Comparison of ENCODE assay signal across 8 mouse cellular contexts in genomic region chr1:136625019-136625895, GRCm38 (mm10). TPM values are rescaled to one million over a fixed set of nuclear protein-coding genes. Genes with fewer than 3 reads are reported as not detected.
DNase-seq lines count a peak whose midpoint lies in the region; ATAC-seq and TF ChIP-seq lines count a peak whose summit lies in the region.

No protein-coding gene starts in this region.

- intact Hi-C loops in gastrocnemius, adult 2 months (cut with DNase I) = loop anchor here (5.0 to 10.0 kb wide), 4 partner anchors 57 to 1990 kb away; no protein-coding TSS in a partner anchor
- intact Hi-C loops in left cerebral cortex, postnatal 14 days (cut with DNase I) = loop anchor here (5.0 to 10.0 kb wide), 3 partner anchors 73 to 490 kb away; partner anchors contain the start of gene Kif21b

- peak overlapping the region; percentile 98 for H3K9ac ChIP-seq in hindbrain, postnatal 0 days (replicated peaks; ENCODE audit: low read length)

- H3K9me3 ChIP-seq in hindbrain, postnatal 0 days (ENCODE audit: low read length) = no peaks in the 10 kb centered on the region
- no peaks in the 10 kb centered on the region for H3K9me3 ChIP-seq in megakaryocyte, embryonic 14.5 days

- H3K4me3 ChIP-seq in gastrocnemius, adult 2 months = peak overlapping the region; percentile 97
- H3K4me3 ChIP-seq in hindbrain, postnatal 0 days (ENCODE audit: low read length) = peak overlapping the region; percentile 89
- peak overlapping the region; percentile 96 for H3K4me3 ChIP-seq in megakaryocyte, embryonic 14.5 days (replicated peaks)

- H3K27ac ChIP-seq in gastrocnemius, adult 2 months = peak overlapping the region; percentile 94
- peak overlapping the region; percentile 98 for H3K27ac ChIP-seq in hindbrain, postnatal 0 days

- peak; percentile 17; the same call in 1 of the 2 replicates for ATAC-seq in common myeloid progenitor, adult 5-6 weeks (replicated peaks; ENCODE audit: low read depth, poor library complexity, severe bottlenecking)
- ATAC-seq in hindbrain, postnatal 0 days = peak; percentile 67
- ATAC-seq in monocyte, adult 5-6 weeks (replicated peaks; ENCODE audit: insufficient number of reproducible peaks, low FRiP score, low TSS enrichment, poor library complexity, severe bottlenecking) = no peak

- peak overlapping the region; percentile 75 for H3K4me2 ChIP-seq in hindbrain, postnatal 0 days (ENCODE audit: low read depth, low read length)

- DNase-seq in adrenal gland, adult (ENCODE audit: inconsistent age in 2 of 2, low spot score in 1 of 2) = peak; percentile 69 to 88
- DNase-seq in gastrocnemius, adult 2 months = peak; percentile 63
- DNase-seq in hindbrain, postnatal 0 days (ENCODE audit: low spot score) = peak; percentile 53
- DNase-seq in left cerebral cortex, postnatal 14 days (ENCODE audit: low spot score in 2 of 2) = peak; percentile 29 to 39
- DNase-seq in right cerebral cortex, postnatal 4 days = peak; percentile 56

- H3K4me1 ChIP-seq in hindbrain, postnatal 0 days (ENCODE audit: insufficient read depth, low read length) = peaks cover 29% of the 10 kb centered on the region
- H3K4me1 ChIP-seq in megakaryocyte, embryonic 14.5 days = peaks cover 43% of the 10 kb centered on the region

- under 1% methylated on average over 78 of the region's 92 CpGs for WGBS in hindbrain, postnatal 0 days

- H3K27me3 ChIP-seq in hindbrain, postnatal 0 days (ENCODE audit: insufficient read depth, low read length) = no peaks in the 10 kb centered on the region
- no peaks in the 10 kb centered on the region for H3K27me3 ChIP-seq in megakaryocyte, embryonic 14.5 days (replicated peaks)

- peaks cover 8% of the 10 kb centered on the region; the same call in 1 of the 2 replicates for H3K36me3 ChIP-seq in hindbrain, postnatal 0 days (ENCODE audit: insufficient read depth, low read length)
- H3K36me3 ChIP-seq in megakaryocyte, embryonic 14.5 days (replicated peaks; ENCODE audit: low read length) = peaks cover 37% of the 10 kb centered on the region

- peak; percentile 3; the same call in 1 of the 2 replicates for TF ChIP-seq CTCF in gastrocnemius, adult 2 months (IDR thresholded peaks at IDR 0.05)
- TF ChIP-seq CTCF in hindbrain, postnatal 0 days (IDR thresholded peaks at IDR 0.05; ENCODE audit: low read depth) = peak; percentile 39

RNA-seq across cellular contexts. Expression of gene Zfp281, which starts 0.6 kb away (rescaled TPM):
- 29.4 and 30.9 TPM in 2 replicates for total RNA-seq in common myeloid progenitor, adult 5-6 weeks (2017)
- 10 to 100 TPM; 10.1 to 15.0 TPM for total RNA-seq in gastrocnemius, adult 2 months (2021)
- total RNA-seq in hindbrain, postnatal 0 days (2014; rRNA removed) = 22.3 and 25.7 TPM in 2 replicates
- polyA plus RNA-seq in hindbrain, postnatal 0 days (2015; fragmentation: Nextera tagmentation; extraction: Ambion mirVana) = 17.2 and 19.5 TPM in 2 replicates
- total RNA-seq in left cerebral cortex, postnatal 14 days (2021) = 10 to 100 TPM; 35.8 to 39.9 TPM
- polyA plus RNA-seq in megakaryocyte, embryonic 14.5 days (2012; ENCODE audit: insufficient read depth, low replicate concordance) = 2.6 and 2.9 TPM in 2 replicates
- 36.6 to 52.3 TPM (median 38.8 TPM) in 3 replicates for total RNA-seq in monocyte, adult 5-6 weeks (2017)
